Mouse (Mus musculus): ENCODE data around the gene Tfap4.

DNA sequence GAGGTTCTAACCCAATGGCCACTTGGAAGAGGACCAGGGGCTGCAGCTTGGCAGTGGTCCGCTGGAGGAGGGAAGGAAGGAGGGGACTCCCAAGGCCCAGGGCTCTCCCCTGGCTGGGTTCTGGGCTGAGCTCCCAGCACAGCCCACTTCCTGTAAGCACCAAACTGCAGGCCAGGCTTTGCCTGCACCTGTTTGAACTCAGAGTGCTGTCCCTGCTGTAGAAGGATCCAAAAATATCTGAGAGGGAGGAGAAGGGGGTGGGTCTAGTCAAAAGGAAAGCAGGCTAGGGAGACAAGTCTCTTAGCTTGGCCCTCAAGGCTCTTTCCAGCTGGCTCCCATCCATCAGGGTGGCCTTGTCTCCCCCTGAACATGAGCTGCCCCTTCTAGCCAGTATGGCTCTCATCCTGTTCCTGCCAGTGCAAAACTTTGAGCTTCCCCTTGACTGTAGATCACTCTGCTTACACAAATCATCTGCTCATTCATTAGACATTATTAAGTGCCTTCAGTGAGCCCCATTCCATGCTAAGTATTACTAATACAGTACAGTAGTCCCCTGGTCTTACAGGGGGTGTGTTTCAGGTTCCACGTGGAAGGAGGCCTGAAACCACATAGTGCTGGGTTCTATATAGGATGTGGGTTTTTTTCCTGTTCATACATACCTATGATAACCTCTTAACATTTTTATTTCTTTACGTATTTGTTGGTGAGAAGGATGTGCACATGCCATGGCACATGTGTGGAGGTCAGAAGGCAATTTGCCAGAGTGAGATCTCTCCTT is 46.8 kb downstream of the Tfap4 start:
- TF ChIP-seq MYOD1 (IDR thresholded peaks at IDR 0.05; ENCODE audit: control insufficient read depth, insufficient read length, low read depth) (no peak), CTCF (IDR thresholded peaks at IDR 0.05; ENCODE audit: control insufficient read depth, insufficient read depth, insufficient read length) (no peak), FOSL1 (IDR thresholded peaks at IDR 0.05; ENCODE audit: insufficient read depth, low read length, poor library complexity, severe bottlenecking) (no peak), MYOG (IDR thresholded peaks at IDR 0.05; ENCODE audit: control insufficient read depth, extremely low read depth, insufficient read length) (no peak), MAX (IDR thresholded peaks at IDR 0.05) (no peak), USF1 (IDR thresholded peaks at IDR 0.05; ENCODE audit: low read depth) (no peak)

Data from C2C12 (cell line).